Mouse (Mus musculus) thymus, adult 2 months (tissue): ENCODE data around the gene Ppm1m.

ENCODE experiments used
- CTCF ChIP-seq: fragments of 200-500 bp; IDR thresholded peaks from 2 replicates; pipeline ENCODE4 v1.5.1; 2012; ENCODE audit warnings: mild to moderate bottlenecking, control low read depth, low read length, moderate library complexity, borderline replicate concordance; ENCODE audit not compliant: control insufficient read depth, poor library complexity, insufficient read depth; ENCODE audit errors: extremely low read depth
- POLR2A ChIP-seq: fragments of 200-500 bp; IDR thresholded peaks from 2 replicates; pipeline ENCODE4 v1.6.1; 2012; ENCODE audit warnings: mild to moderate bottlenecking, low read length, control low read depth, moderate library complexity; ENCODE audit not compliant: control insufficient read depth, poor library complexity, insufficient read depth; ENCODE audit errors: extremely low read depth

DNA sequence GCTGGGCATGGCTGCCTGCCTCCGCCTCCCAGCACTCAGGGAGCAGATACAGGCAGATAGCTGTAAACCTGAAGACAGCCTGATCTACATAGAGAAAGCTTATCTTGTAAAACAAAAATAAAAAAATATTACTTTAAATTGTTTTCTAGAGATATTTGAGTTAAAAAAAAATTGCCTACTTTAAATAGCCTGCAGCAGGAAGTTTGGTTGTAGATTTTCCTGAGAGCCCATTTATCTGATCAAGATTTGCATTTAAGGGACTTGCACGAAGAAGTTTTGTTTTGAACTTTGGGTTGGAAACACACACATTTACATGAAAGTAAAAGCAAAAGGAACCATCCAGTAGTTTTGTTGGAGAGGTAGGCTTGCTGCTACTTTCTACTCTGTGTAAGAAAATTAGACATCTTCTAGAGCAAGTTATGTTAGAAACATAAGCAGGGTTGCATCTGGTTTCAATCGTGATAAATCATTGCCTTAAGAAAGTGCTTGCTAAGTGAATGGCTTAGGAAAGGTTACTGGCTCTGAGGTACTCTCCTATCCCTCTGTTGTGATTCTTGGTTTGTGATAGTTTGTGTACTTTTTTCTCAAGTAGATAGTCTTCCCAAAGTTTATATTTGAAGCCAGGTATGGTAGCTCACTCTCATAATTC is 23.9 kb downstream of the Ppm1m start:
- TF ChIP-seq CTCF (no peak), POLR2A (no peak)
